Mouse (Mus musculus) embryonic facial prominence, embryonic 10.5 days (tissue): Measurements from ENCODE around the gene Fbxo40. TPM values are rescaled to one million over a fixed set of nuclear protein-coding genes. Genes with fewer than 3 reads are reported as not detected.

ENCODE experiments used
- DNase-seq: peaks from one replicate; pipeline ENCODE4 v3.0.0-alpha.2; 2017; ENCODE audit warnings: low spot score
- H3K27ac ChIP-seq: fragments of 300-500 bp; sonication (generic); replicated peaks from 2 replicates; pipeline ENCODE4 v1.5.1; 2016; ENCODE audit warnings: mild to moderate bottlenecking
- H3K27me3 ChIP-seq: fragments of 300-500 bp; sonication (generic); replicated peaks from 2 replicates; pipeline ENCODE4 v1.6.1; 2016; ENCODE audit warnings: low read depth, mild to moderate bottlenecking; ENCODE audit not compliant: poor library complexity, severe bottlenecking
- H3K36me3 ChIP-seq: fragments of 300-500 bp; sonication (generic); replicated peaks from 2 replicates; pipeline ENCODE4 v1.6.1; 2016; ENCODE audit warnings: mild to moderate bottlenecking, moderate library complexity
- H3K4me1 ChIP-seq: fragments of 300-500 bp; sonication (generic); 2 replicates; pipeline ENCODE4 v1.6.1; 2016
- H3K4me3 ChIP-seq: fragments of 300-500 bp; sonication (generic); 2 replicates; pipeline ENCODE4 v1.5.1; 2016; ENCODE audit warnings: mild to moderate bottlenecking, moderate library complexity
- H3K9me3 ChIP-seq: fragments of 300-500 bp; sonication (generic); 2 replicates; pipeline ENCODE4 v1.6.1; 2016; ENCODE audit warnings: mild to moderate bottlenecking
- WGBS: fragments of 180-500 bp; shearing (Covaris S2); methylation state at CpG from one replicate; pipeline ENCODE4 v1.1.7; 2016; 5-methylcytosine and 5-hydroxymethylcytosine counted together
- polyA plus RNA-seq: library from polyadenylated mRNA; unstranded; fragments of >200 nt; fragmentation: Nextera tagmentation; extraction: Ambion mirVana; gene quantifications from 2 replicates; pipeline ENCODE4 v1.2.1, GENCODE M21; 2016

The Fbxo40 gene
- polyA plus RNA-seq, 1 experiment from 2014 or later, result 0.46 TPM

DNA sequence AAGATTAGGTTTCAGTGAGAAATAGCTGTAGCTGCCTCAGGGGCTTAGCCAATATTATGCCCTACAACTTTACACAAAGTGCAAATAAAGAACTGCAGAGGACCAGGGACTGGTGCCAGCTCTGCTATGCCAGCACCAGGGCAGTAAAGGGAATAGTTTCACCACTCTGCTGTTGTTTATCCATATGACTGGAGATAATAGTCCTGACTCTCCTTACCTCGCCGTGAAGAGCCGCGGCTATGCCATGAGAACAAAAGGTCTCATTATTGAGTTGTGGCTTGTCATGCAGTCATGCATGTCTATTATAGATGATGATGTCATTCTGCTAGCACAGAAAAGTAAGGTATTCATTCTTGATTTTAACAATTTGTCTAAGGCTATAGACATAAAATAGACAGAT, 48.4 kb downstream of the Fbxo40 start:
- H3K4me3 ChIP-seq, result no peak overlapping the region
- H3K9me3 ChIP-seq, result no peaks in the 10 kb centered on the region
- no peak for DNase-seq
- H3K4me1 ChIP-seq, result peaks cover 7% of the 10 kb centered on the region
- no peak overlapping the region for H3K27ac ChIP-seq
- no peaks in the 10 kb centered on the region for H3K27me3 ChIP-seq
- H3K36me3 ChIP-seq, result no peaks in the 10 kb centered on the region
- WGBS, result 78% methylated on average over 4 of the region's 4 CpGs

DNA sequence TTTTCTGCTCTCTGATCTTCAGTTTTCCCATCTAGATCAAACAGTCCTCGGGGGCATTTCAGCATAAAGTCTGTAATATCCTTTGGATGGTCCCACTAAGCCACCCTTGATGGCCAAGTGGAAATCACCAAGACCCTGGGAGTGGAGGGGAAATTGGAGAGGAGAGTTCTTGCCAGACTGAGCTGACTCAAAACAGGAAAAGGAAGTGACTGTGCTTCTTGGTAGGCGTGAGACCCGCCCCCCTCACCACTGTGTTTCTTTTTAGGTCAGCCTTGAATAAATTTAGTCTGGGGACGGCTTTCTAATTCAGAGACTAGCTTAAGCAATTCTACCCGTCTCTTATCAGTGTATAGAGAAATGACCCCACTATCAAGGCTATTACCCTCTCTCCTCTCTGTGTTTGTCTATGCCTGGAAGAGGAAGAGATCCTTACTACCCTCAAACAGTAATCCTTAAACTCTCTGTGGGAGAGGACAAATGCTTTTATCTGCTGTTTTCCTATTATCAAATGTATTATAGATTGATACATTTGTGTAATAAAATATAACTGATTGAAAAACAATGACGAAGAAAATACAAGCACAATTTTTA, 49.0 kb downstream of the Fbxo40 start:
- H3K9me3 ChIP-seq, result no peaks in the 10 kb centered on the region
- no peak overlapping the region for H3K4me3 ChIP-seq
- no peak overlapping the region for H3K27ac ChIP-seq
- peaks cover 7% of the 10 kb centered on the region for H3K4me1 ChIP-seq
- 81% methylated on average over 6 of the region's 6 CpGs for WGBS
- H3K36me3 ChIP-seq, result no peaks in the 10 kb centered on the region
- no peaks in the 10 kb centered on the region for H3K27me3 ChIP-seq
- DNase-seq, result no peak

DNA sequence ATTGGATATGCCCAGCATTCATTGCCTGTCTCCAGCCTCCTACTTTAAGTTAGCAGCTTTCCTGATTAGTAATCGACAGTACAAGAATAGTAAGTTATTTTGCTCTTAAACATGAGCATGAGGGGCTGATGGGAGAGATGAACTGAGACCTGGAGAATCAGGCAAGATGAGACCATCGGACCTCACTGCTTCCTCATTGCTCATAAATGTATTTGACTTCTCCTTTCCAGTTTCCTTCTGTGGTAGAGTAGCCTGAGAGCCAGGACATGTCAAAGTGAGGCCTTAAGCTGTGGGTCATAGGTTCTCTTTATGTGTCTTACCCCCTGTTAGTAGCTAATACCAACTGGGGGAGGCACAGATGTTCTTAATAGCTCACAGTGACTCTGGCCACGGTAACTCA, 54.5 kb downstream of the Fbxo40 start:
- Histone ChIP-seq H3K36me3 (peaks cover 26% of the 10 kb centered on the region), H3K27ac (no peak overlapping the region), H3K4me1 (no peaks in the 10 kb centered on the region), H3K27me3 (no peaks in the 10 kb centered on the region), H3K9me3 (no peaks in the 10 kb centered on the region), H3K4me3 (no peak overlapping the region)
- WGBS, result 85% methylated on average over 3 of the region's 3 CpGs
- no peak for DNase-seq

DNA sequence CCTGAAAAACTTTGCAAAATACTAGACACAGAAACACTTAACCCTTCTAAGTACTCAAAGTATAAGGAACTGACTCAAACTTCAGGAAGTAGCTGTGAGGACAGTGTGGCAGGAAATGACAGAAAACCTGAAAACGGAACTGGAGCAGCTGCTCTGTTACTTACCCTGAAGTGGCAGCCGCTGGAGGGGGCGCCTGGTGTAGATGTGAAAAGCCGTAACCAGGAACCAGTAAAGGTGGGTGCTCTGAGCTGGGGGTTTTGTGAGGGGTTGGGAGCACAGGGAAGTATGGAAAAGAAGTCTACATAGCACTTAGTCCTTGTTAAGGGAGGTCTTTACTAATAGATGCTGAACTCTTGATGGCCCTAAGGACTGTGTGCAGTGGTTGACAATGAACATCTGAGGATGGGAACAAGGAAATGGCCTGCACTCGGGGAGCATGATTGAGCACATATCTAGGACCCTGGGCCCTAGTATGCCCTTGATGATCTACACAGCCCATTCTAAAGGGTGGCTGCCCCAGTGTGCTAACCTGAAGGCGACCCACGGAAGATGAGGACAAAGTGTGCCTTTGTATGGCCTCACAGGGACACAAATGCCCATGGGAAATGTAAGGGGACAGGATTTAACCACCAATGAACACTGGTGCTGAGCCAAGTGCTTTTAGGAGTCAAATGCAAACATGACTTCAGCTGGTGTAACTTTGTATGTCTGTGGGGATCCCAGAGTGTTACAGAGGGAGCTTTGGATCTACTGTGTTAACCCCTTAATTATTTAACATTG, 55.2 kb downstream of the Fbxo40 start, which contains the start of gene Hcls1:
TSS of gene Hcls1 (plus strand) at position 143 of the 780 bp plus-strand sequence.
- WGBS, result 74% methylated on average over 7 of the region's 7 CpGs
- DNase-seq, result no peak
- no peaks in the 10 kb centered on the region for H3K4me1 ChIP-seq
- H3K36me3 ChIP-seq, result peaks cover 33% of the 10 kb centered on the region
- H3K9me3 ChIP-seq, result no peaks in the 10 kb centered on the region
- no peak within 1 kb of the TSS for H3K27ac ChIP-seq
- H3K4me3 ChIP-seq, result no peak within 1 kb of the TSS
- H3K27me3 ChIP-seq, result no peaks in the 10 kb centered on the region

DNA sequence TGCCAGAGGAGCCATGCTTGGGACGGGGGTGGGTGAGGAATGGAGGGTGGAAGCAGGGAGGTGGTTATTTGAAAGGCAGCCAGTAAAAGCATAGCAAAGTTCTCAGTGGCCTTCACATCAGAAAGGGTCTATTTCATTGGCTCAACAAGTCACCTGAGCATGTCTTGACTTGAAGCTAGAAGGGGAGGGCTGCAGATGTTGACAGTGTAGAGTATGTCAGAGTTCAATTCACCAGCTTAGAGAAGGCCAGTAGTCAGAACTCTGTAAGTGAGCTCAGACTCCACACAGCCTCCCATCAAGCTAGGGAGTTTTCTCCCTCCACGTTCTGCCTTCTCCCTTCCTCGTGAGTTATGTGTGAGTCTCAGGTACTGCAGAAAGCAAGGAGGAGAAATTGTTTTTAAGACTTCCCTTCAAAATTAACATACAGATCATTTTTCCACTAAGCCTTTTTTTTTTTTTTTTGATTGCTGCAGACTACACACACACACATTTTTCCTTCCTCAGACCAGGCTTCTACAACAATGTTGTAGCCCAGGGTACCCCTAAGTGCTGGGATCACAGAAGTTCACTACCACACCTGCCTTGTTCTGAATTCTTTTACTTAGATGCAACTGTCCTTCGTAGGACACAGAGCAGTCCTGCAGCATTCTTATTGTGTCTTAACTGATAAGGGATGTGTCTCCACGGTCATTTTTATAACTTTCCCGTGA, 56.0 kb downstream of the Fbxo40 start:
- 76% methylated on average over 6 of the region's 6 CpGs for WGBS
- H3K9me3 ChIP-seq, result no peaks in the 10 kb centered on the region
- no peaks in the 10 kb centered on the region for H3K27me3 ChIP-seq
- no peak overlapping the region for H3K27ac ChIP-seq
- no peak overlapping the region for H3K4me3 ChIP-seq
- no peaks in the 10 kb centered on the region for H3K4me1 ChIP-seq
- peaks cover 41% of the 10 kb centered on the region for H3K36me3 ChIP-seq
- no peak for DNase-seq

DNA sequence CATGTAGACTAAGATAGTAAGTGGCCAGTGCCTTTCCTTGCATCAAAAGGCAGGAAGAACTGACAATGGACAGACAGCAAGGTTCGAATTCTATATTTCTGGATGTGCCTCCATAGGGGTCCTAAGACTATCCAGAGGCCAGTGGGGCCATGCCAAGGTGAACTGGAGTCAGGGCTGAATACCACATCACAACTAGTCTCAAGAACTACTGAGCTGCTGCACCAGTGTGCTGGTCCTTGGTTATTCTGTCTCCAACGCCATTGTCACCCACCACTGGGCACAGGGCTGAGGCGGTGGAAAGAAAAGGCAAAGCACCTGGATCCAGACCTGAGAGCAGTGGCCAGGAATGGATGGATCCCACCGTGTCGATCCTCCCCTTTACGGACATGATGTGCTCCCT, 57.7 kb downstream of the Fbxo40 start:
- no peak overlapping the region for H3K27ac ChIP-seq
- H3K36me3 ChIP-seq, result peaks cover 58% of the 10 kb centered on the region
- H3K4me1 ChIP-seq, result no peaks in the 10 kb centered on the region
- DNase-seq, result no peak
- no peaks in the 10 kb centered on the region for H3K9me3 ChIP-seq
- no peak overlapping the region for H3K4me3 ChIP-seq
- no peaks in the 10 kb centered on the region for H3K27me3 ChIP-seq
- 92% methylated on average over 6 of the region's 6 CpGs for WGBS

DNA sequence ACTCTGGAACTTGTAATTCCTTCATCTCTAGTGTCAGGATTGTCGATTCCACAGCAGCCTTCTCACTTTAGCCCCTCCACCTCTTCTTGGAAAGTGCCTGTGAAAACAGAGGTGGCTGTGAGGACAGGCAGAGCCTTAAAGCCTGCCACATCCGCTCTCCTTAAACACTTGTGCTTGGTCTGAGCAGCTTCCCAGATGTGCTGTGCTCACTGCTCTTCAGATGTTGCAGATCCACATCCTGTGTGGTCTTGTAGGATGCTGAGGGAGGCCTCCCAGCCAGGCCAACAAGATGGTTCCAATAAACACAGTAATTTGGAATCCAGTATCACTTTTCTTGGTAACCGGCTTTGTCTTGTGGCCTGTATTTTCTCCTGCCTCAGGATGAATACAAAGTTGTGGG, 58.3 kb downstream of the Fbxo40 start:
- Histone ChIP-seq H3K27me3 (no peaks in the 10 kb centered on the region), H3K36me3 (peaks cover 64% of the 10 kb centered on the region), H3K4me1 (no peaks in the 10 kb centered on the region), H3K9me3 (no peaks in the 10 kb centered on the region), H3K27ac (no peak overlapping the region), H3K4me3 (no peak overlapping the region)
- DNase-seq, result no peak
- 74% methylated on average over 3 of the region's 3 CpGs for WGBS

DNA sequence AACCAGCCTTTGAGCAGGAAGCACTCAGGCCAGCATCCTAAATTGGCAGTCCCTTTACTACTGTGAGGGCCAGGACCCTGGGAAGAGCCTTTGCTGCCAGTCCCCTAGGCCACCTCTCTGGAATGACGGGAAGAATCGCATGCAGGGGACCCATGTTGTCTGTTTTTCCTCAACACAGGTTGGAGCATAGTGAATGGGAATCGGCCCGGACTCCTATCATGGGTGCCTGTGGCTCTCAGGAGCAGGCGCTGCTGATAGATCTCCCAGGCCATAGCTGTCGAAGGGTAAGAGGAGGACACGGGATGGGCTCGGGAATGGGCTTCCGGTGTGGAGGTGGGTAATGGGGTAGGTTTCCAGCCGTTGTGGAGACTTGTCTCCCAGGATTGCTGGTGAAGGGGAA, 58.9 kb downstream of the Fbxo40 start:
- no peaks in the 10 kb centered on the region for H3K4me1 ChIP-seq
- peaks cover 70% of the 10 kb centered on the region for H3K36me3 ChIP-seq
- no peak overlapping the region for H3K4me3 ChIP-seq
- no peaks in the 10 kb centered on the region for H3K9me3 ChIP-seq
- H3K27ac ChIP-seq, result no peak overlapping the region
- H3K27me3 ChIP-seq, result no peaks in the 10 kb centered on the region
- DNase-seq, result no peak
- WGBS, result 92% methylated on average over 10 of the region's 10 CpGs

DNA sequence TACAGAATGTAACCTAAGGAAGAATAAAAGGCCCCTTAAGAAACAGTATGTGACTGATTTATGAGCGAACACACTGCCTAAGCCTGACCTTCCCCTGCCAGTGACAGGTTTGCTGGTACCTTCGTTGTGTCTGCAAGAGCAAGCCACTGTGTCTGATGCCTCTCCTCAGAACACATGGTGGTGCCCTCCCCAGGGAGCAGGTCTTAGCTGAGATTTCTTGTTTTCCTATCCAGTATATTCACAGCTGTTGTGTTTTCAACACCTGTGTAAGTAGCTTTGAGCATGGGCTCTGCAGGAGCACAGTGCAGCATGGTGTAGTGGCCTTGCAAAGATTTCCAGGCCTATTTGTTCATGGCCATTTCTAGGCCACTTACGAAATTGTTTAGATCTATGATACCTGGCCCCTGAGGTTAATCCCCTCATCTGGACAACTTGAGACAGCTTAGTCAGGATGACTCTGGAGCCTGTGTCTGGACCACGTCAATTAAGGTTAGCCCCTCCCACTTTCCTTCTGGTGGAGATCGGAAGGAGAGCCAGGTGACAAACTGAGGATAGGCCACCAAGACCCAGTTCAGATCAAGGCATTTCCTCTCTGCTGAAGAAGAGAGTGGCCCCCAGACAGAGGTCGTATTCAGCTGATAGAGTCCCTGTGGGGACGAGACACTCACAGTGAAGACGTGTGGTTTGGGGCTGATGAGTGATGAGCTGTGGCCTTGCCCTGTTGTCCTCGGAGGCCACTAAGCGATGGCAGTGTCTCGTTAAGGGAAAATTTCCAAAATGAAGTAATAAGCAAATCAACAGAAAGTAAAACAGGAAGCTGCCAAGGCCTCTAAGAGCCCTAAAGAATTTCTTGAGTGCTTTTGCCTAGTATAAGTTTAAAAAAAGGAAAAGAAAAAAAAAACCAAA, 59.8 kb downstream of the Fbxo40 start:
- WGBS, result 81% methylated on average over 11 of the region's 11 CpGs
- no peaks in the 10 kb centered on the region for H3K4me1 ChIP-seq
- H3K4me3 ChIP-seq, result no peak overlapping the region
- peaks cover 79% of the 10 kb centered on the region for H3K36me3 ChIP-seq
- H3K9me3 ChIP-seq, result no peaks in the 10 kb centered on the region
- no peaks in the 10 kb centered on the region for H3K27me3 ChIP-seq
- no peak overlapping the region for H3K27ac ChIP-seq
- no peak for DNase-seq

DNA sequence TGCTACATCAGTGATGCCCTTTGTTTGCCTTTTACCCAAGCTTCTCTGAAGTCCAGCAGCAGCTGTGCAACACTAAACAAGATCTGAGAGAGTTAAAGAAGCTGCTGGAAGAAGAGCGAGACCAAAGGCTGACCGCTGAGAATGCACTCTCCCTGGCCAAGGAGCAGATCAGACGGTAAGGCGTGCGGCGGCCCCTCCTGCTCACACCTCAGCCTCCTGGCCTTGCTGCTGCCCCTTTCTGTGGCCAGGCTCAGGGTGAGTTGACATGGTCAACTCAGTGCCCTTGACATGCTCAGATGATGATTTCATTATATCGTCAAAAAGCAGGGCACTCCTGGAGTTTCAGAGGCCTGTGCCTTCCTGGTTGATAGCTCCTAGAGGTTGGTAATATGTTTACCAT, 61.1 kb downstream of the Fbxo40 start:
- Histone ChIP-seq H3K27me3 (no peaks in the 10 kb centered on the region), H3K27ac (no peak overlapping the region), H3K36me3 (peaks cover 91% of the 10 kb centered on the region), H3K9me3 (no peaks in the 10 kb centered on the region), H3K4me3 (no peak overlapping the region), H3K4me1 (no peaks in the 10 kb centered on the region)
- DNase-seq, result no peak
- 95% methylated on average over 7 of the region's 7 CpGs for WGBS

DNA sequence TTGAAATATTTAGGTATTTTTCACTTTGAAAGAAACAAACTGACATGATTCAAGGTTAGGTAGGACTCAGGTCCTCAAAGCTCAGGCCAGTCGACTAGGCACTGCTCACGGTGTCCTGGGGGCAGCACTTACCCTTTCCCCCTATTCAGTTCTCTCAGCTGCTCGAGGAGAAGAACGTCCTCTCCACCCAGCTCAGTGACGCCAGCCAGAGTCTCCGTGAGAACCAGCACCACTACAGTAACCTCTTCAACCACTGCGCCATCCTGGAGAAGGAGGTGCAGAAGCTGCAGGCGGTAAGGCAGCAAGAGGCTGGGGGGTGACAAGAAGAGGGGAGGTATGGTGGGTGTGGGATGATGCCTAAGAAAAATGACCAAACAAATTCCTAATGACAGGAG, 62.2 kb downstream of the Fbxo40 start:
- H3K27ac ChIP-seq, result no peak overlapping the region
- H3K36me3 ChIP-seq, result peaks cover 88% of the 10 kb centered on the region
- 93% methylated on average over 8 of the region's 8 CpGs for WGBS
- no peaks in the 10 kb centered on the region for H3K27me3 ChIP-seq
- no peak overlapping the region for H3K4me3 ChIP-seq
- no peak for DNase-seq
- H3K4me1 ChIP-seq, result no peaks in the 10 kb centered on the region
- H3K9me3 ChIP-seq, result no peaks in the 10 kb centered on the region

DNA sequence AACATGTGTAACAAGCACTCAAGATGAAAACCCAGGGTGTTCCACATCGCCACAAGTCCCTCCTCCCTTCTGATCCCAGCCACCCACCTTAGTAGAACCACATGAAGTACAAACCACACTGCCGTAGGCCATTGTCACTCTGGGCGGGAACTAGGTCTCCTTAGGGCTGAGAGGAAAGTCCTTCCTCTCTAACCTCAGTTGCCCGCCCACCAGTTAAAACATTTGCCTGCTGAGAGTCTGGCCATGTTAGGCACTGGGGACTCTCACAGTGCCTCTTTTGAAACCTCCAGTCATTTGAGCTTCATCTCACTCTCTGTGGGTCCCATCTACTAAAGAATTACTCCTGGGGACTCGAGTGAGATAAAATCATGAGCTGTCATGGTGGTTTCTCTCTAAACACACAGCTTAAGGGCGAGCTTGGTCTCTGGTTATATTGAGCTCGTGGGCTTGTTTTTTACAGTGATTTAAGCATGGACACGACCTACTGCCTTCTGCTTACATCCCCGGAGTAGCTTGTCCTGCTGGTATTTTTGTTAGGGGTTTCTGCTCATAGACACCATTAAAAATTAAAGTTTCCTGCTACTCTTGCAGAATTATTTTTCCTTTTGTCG, 62.7 kb downstream of the Fbxo40 start:
- Histone ChIP-seq H3K27ac (no peak overlapping the region), H3K4me1 (no peaks in the 10 kb centered on the region), H3K27me3 (no peaks in the 10 kb centered on the region), H3K4me3 (no peak overlapping the region), H3K9me3 (no peaks in the 10 kb centered on the region), H3K36me3 (peaks cover 83% of the 10 kb centered on the region)
- 89% methylated on average over 10 of the region's 10 CpGs for WGBS
- no peak for DNase-seq
